Mouse (Mus musculus): ENCODE data around the gene Vamp2. TPM values are rescaled to one million over a fixed set of nuclear protein-coding genes. Genes with fewer than 3 reads are reported as not detected.
A peak's percentile ranks its signal among the peaks of the same experiment; 100 is the strongest.
"Not testable (repeated sequence)": the region's sequence is repeated elsewhere in the genome, so short reads cannot be mapped to it uniquely, and the experiment has no call there.

The Vamp2 gene
- polyA plus RNA-seq, 1 experiment = 54.9 TPM

DNA sequence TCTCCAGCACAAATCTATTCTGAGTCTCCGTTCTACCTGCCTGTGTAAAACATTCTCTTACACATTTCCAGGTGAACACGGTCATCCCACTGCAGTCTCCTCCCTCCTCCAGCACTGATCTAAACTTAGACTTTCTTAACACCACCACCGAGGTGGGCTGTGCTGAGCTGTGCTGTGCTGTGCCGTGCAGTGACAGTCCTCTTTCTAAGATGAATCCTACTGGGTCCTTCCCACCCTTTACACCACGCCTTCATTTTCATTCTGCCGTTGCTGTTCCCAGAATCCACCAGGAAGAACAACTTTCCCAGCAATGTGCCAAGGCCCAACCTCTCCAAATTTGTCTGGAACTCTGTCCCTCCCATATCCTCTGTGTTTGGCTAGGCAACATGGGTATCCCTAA, 1.9 kb upstream of the Vamp2 start:
- no peak overlapping the region for H3K4me3 ChIP-seq (ENCODE audit: insufficient read depth, low read depth, low read length)
- no peak overlapping the region for H3K27ac ChIP-seq (replicated peaks; ENCODE audit: low read depth, low read length)

GRCm38 (mm10) chr11:69087082-69087481, 1.2 kb upstream of the Vamp2 start:
- H3K27ac ChIP-seq (replicated peaks; ENCODE audit: low read depth, low read length) = no peak overlapping the region
- H3K4me1 ChIP-seq (ENCODE audit: control insufficient read depth, insufficient read depth, insufficient read length, low read length) = peaks cover 11% of the 10 kb centered on the region; the same call in 1 of the 2 replicates
- H3K4me3 ChIP-seq (ENCODE audit: insufficient read depth, low read depth, low read length) = no peak overlapping the region

More for the DNA sequence above, 1.9 kb upstream of the Vamp2 start:
- peaks cover 11% of the 10 kb centered on the region; the same call in 1 of the 2 replicates for H3K4me1 ChIP-seq (ENCODE audit: control insufficient read depth, insufficient read depth, insufficient read length, low read length)

DNA sequence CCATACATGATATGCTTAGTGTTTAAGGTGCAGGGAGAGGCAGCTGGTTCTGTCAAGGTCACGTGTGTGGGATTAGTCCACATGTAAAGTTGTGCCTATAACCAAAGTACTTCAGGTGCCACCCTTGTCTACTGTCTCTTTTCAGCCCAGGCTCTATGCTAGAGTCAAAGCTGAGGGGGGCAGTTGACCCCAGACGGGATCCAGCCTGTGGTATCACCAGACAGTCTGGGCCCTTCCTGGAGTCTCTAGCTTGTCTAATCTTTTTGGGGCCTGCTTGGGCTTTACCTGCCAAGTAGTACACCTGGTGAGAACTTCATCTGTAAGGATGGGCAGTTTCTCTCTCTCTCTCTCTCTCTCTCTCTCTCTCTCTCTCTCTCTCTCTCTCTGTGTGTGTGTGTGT, 693 bp upstream of the Vamp2 start:
- peak overlapping the region; percentile 65; the same call in 1 of the 2 replicates for H3K27ac ChIP-seq (replicated peaks; ENCODE audit: low read depth, low read length)
- no peak overlapping the region; the same call in 1 of the 2 replicates for H3K4me3 ChIP-seq (ENCODE audit: insufficient read depth, low read depth, low read length)

DNA sequence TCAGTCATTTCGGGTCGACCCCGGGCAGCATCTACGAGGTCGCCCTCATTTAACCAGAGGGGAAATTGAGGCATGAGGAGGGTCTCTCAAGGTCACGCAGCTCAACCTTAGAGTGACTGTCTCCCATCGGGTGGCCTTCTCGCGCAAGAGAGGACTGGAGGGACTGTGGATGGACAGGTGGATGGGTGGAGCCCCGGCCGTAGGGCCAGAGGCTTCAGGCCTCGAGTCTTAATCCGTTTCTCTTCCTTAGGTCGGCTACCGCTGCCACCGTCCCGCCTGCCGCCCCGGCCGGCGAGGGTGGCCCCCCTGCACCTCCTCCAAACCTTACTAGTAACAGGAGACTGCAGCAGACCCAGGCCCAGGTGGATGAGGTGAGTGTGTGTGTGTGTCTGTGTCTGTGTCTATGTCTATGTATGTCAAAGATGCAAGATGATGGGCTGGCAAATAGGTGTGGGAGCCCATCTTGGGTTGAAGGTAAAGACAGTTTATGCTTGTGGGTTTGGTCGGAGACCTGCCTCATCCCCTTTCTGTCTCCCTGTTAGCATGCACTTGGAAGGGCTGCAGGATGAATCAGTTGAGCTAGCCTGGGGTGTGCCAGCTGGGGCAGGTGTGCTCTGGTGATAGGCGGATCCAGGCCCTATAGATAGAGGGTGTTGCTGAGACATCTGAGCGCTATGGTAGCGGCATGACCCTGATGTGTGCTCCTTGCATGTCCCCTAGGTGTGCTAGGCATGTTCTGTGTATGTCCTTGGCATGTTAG, 746 bp downstream of the Vamp2 start:
- Histone ChIP-seq H3K4me1 (ENCODE audit: control insufficient read depth, insufficient read depth, insufficient read length, low read length) (peaks cover 11% of the 10 kb centered on the region; the same call in 1 of the 2 replicates), H3K27ac (replicated peaks; ENCODE audit: low read depth, low read length) (peak overlapping the region; percentile 99), H3K4me3 (ENCODE audit: insufficient read depth, low read depth, low read length) (peak overlapping the region; percentile 99)

More for the DNA sequence above, 693 bp upstream of the Vamp2 start:
- peaks cover 11% of the 10 kb centered on the region; the same call in 1 of the 2 replicates for H3K4me1 ChIP-seq (ENCODE audit: control insufficient read depth, insufficient read depth, insufficient read length, low read length)

GRCm38 (mm10) chr11:69089616-69090290, 1.5 kb downstream of the Vamp2 start:
- H3K4me3 ChIP-seq (ENCODE audit: insufficient read depth, low read depth, low read length) = peak overlapping the region; percentile 99
- H3K27ac ChIP-seq (replicated peaks; ENCODE audit: low read depth, low read length) = peak overlapping the region; percentile 10
- peaks cover 11% of the 10 kb centered on the region; the same call in 1 of the 2 replicates for H3K4me1 ChIP-seq (ENCODE audit: control insufficient read depth, insufficient read depth, insufficient read length, low read length)

DNA sequence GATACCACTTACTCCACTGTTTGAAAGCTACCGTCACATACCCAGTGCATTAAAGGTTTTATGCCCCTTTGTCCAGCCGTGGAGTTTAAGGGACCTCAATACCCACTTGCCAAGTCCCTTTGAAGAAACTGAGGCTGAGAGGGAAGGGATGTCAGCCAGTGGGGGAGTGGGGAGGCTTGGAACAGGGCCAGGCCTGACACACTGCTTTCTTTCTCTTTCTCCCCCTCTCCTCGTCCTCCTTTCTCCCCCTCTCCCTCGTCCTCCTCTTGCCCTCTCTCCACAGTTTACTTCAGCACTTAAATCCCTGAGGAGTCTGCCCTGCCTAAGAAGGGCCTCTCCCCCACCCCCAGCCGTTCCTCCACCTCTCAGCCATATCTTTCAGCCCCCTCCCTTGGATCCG, 2.1 kb downstream of the Vamp2 start:
- peak overlapping the region; percentile 99; the same call in 1 of the 2 replicates for H3K4me3 ChIP-seq (ENCODE audit: insufficient read depth, low read depth, low read length)

GRCm38 (mm10) chr11:69091566-69092385, 3.5 kb downstream of the Vamp2 start:
- Histone ChIP-seq H3K27ac (replicated peaks; ENCODE audit: low read depth, low read length) (no peak overlapping the region), H3K4me1 (ENCODE audit: control insufficient read depth, insufficient read depth, insufficient read length, low read length) (peaks cover 11% of the 10 kb centered on the region; the same call in 1 of the 2 replicates), H3K4me3 (ENCODE audit: insufficient read depth, low read depth, low read length) (no peak overlapping the region)

More for the DNA sequence above, 2.1 kb downstream of the Vamp2 start:
- Histone ChIP-seq H3K27ac (replicated peaks; ENCODE audit: low read depth, low read length) (peak overlapping the region; percentile 10; the same call in 1 of the 2 replicates), H3K4me1 (ENCODE audit: control insufficient read depth, insufficient read depth, insufficient read length, low read length) (peaks cover 11% of the 10 kb centered on the region; the same call in 1 of the 2 replicates)

- Histone ChIP-seq H3K4me3 (ENCODE audit: insufficient read depth, low read depth, low read length) (no peak overlapping the region), H3K4me1 (ENCODE audit: control insufficient read depth, insufficient read depth, insufficient read length, low read length) (peaks cover 11% of the 10 kb centered on the region; the same call in 1 of the 2 replicates), H3K27ac (replicated peaks; ENCODE audit: low read depth, low read length) (no peak overlapping the region)
Measured at GRCm38 (mm10) chr11:69092386-69092751, 4.1 kb downstream of the Vamp2 start.

DNA sequence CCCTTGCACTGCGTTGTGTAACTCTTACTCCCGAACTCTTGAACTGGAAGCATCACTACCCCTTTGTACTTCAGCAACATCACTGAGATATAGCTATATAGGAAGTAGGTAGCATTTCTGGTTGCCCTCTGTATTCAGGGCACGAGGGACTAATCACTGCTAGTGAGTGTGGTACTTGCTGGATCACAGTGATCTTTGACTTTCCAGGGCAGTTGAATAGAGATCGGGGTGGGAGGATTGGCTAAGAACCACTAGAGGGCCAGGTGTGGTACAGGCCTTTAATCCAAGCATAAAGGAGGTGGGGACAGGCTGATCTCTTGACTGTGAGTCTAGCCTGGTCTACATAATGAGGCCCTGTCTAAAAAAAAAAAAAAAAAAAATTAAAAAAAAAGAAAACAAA, 4.6 kb downstream of the Vamp2 start:
- peaks cover 11% of the 10 kb centered on the region; the same call in 1 of the 2 replicates for H3K4me1 ChIP-seq (ENCODE audit: control insufficient read depth, insufficient read depth, insufficient read length, low read length)
- H3K4me3 ChIP-seq (ENCODE audit: insufficient read depth, low read depth, low read length) = no peak overlapping the region
- no peak overlapping the region for H3K27ac ChIP-seq (replicated peaks; ENCODE audit: low read depth, low read length)

DNA sequence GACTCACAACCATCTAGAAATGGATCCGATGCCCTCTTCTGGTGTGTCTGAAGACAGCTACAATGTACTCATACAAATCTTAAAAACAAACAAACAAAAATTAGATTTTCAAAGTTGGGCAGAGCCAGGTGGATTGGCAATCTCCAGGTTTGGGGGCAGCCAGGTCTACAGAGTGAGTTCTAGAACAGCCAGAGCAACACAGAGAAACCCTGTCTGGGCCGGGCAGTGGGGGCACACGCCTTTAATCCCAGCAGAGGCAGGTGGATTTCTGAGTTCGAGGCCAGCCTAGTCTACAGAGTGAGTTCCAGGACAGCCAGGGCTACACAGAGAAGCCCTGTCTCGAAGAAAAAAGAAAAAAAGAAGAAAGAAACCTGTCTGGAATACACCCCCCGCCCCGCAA, 5.6 kb downstream of the Vamp2 start:
- not testable (repeated sequence) for H3K27ac ChIP-seq (replicated peaks; ENCODE audit: low read depth, low read length); H3K4me3 ChIP-seq (ENCODE audit: insufficient read depth, low read depth, low read length)
- peaks cover 17% of the 10 kb centered on the region for H3K4me1 ChIP-seq (ENCODE audit: control insufficient read depth, insufficient read depth, insufficient read length, low read length)

- peak within 1 kb of the TSS; percentile 68 for H3K4me3 ChIP-seq (ENCODE audit: insufficient read depth, low read depth, low read length)
- peaks cover 11% of the 10 kb centered on the region for H3K4me1 ChIP-seq (ENCODE audit: control insufficient read depth, insufficient read depth, insufficient read length, low read length)
Measured at GRCm38 (mm10) chr11:69094697-69095429, 6.6 kb downstream of the Vamp2 start, which contains the start of gene Per1. Gene Per1, plus strand, starts transcription at chr11:69095217.

GRCm38 (mm10) chr11:69095511-69096231, 7.4 kb downstream of the Vamp2 start:
- Histone ChIP-seq H3K4me3 (ENCODE audit: insufficient read depth, low read depth, low read length) (peak overlapping the region; percentile 68), H3K27ac (replicated peaks; ENCODE audit: low read depth, low read length) (peak overlapping the region; percentile 99), H3K4me1 (ENCODE audit: control insufficient read depth, insufficient read depth, insufficient read length, low read length) (peaks cover 6% of the 10 kb centered on the region)

More at GRCm38 (mm10) chr11:69094697-69095429, 6.6 kb downstream of the Vamp2 start, which contains the start of gene Per1:
- H3K27ac ChIP-seq (replicated peaks; ENCODE audit: low read depth, low read length) = peak within 1 kb of the TSS; percentile 99

- H3K4me3 ChIP-seq (ENCODE audit: insufficient read depth, low read depth, low read length) = peak overlapping the region; percentile 68
- peak overlapping the region; percentile 99 for H3K27ac ChIP-seq (replicated peaks; ENCODE audit: low read depth, low read length)
- H3K4me1 ChIP-seq (ENCODE audit: control insufficient read depth, insufficient read depth, insufficient read length, low read length) = peaks cover 6% of the 10 kb centered on the region
Measured at GRCm38 (mm10) chr11:69096360-69096986, 8.2 kb downstream of the Vamp2 start.

Measured in brown adipose tissue, adult 24 weeks (tissue).